Mouse (Mus musculus): ENCODE measurements around the gene Eya2. TPM values are rescaled to one million over a fixed set of nuclear protein-coding genes. Genes with fewer than 3 reads are reported as not detected.
"Not testable (repeated sequence)": the region's sequence is repeated elsewhere in the genome, so short reads cannot be mapped to it uniquely, and the experiment has no call there.

Eya2 gene
- polyA plus RNA-seq, 2 experiments = 18.8 to 32.6 TPM

DNA sequence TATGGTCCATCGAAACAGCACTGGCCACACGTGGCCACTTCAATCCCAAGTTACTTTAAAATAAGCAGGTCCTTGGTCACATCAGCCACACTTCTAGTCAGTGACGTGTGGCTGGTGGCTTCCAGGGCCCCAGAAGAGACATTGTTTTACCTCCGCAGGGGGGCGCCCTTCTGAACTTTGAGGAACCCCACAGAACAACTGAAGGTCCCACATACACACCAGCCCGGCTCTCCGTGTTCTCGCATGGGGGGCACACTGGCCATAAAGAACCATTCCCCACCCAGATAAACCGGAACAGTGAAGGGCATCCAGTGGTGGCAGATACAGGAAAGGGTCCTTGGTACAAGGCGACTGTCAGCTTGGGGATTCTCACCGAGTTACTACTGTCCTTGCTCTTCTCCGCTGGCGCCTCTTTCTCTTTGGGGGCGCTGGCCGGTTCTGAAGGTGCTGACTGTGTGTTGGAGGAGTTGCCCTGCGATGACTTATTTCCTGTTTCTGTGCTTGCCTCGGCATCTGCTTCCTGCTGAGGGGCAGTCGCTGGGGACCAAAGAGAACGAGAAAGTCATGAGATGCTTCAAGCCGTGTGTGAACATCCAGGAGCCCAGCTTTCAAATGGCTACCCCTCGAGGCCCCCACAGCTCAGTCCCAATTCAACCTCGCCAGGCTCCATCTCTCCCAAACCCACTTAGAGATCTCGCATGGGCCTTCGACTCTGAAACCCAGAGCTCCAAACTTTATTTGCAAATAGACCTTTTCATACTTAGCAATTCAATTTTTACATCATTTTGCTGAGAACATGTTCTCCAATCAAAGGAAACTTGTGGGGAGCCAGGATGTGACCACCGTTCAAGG is 197.8 kb downstream of the Eya2 start:
- TF ChIP-seq POLR2A (IDR thresholded peaks at IDR 0.05; ENCODE audit: borderline replicate concordance, extremely low read depth, insufficient read depth, insufficient read length) = no peak
- H3K4me2 ChIP-seq (replicated peaks; ENCODE audit: low read depth, low read length, severe bottlenecking) = no peak overlapping the region
- no peak overlapping the region for H3K27ac ChIP-seq (replicated peaks; ENCODE audit: low read depth, low read length)
- H3K36me3 ChIP-seq (ENCODE audit: control insufficient read depth, insufficient read depth, low read length) = peaks cover 90% of the 10 kb centered on the region
- H3K27me3 ChIP-seq (ENCODE audit: control insufficient read depth, insufficient read depth, low read length) = no peaks in the 10 kb centered on the region
- H3K9ac ChIP-seq (ENCODE audit: low read depth, low read length, severe bottlenecking) = no peak overlapping the region
- WGBS = 86% methylated on average over 23 of the region's 25 CpGs
- H3K4me3 ChIP-seq (replicated peaks; ENCODE audit: low read length) = no peak overlapping the region
- ATAC-seq (ENCODE audit: low FRiP score, low read depth) (no peak), DNase-seq (ENCODE audit: low spot score) (no peak)
- H3K9me3 ChIP-seq (ENCODE audit: control insufficient read depth, low read length) = no peaks in the 10 kb centered on the region
- H3K4me1 ChIP-seq (ENCODE audit: control insufficient read depth, insufficient read depth, low read length) = no peaks in the 10 kb centered on the region; the same call in 1 of the 2 replicates

GRCm38 (mm10) chr2:165793283-165793638 is 198.4 kb downstream of the Eya2 start:
- Histone ChIP-seq H3K4me1 (ENCODE audit: control insufficient read depth, insufficient read depth, low read length) (no peaks in the 10 kb centered on the region), H3K36me3 (ENCODE audit: control insufficient read depth, insufficient read depth, low read length) (peaks cover 90% of the 10 kb centered on the region), H3K4me2 (replicated peaks; ENCODE audit: low read depth, low read length, severe bottlenecking) (no peak overlapping the region), H3K4me3 (replicated peaks; ENCODE audit: low read length) (no peak overlapping the region), H3K9ac (ENCODE audit: low read depth, low read length, severe bottlenecking) (no peak overlapping the region), H3K27ac (replicated peaks; ENCODE audit: low read depth, low read length) (no peak overlapping the region), H3K9me3 (ENCODE audit: control insufficient read depth, low read length) (no peaks in the 10 kb centered on the region), H3K27me3 (ENCODE audit: control insufficient read depth, insufficient read depth, low read length) (no peaks in the 10 kb centered on the region)
- no peak for ATAC-seq (ENCODE audit: low FRiP score, low read depth)
- no peak for TF ChIP-seq POLR2A (IDR thresholded peaks at IDR 0.05; ENCODE audit: borderline replicate concordance, extremely low read depth, insufficient read depth, insufficient read length)
- no peak for DNase-seq (ENCODE audit: low spot score)
- 87% methylated on average over 3 of the region's 3 CpGs for WGBS

DNA sequence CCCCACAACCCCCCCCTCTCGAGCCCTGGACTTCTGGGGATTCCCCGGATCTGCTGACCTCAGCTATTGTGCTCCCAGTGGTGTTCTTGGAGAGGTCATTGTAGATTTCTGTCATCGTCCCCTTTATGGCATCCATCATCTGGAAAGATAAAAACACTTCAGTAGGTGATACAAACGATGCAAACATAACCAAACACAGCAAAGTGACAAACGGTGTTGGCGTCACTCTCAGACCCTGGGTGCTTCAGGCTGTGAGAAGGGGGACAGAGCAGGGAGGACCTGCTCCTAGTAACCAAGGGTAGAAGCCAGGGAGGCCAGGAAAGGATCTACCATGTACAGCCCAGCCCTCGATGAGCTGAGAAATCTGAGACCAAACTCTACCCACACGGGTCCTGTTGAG is 203.0 kb downstream of the Eya2 start:
- peaks cover 82% of the 10 kb centered on the region for H3K36me3 ChIP-seq (ENCODE audit: control insufficient read depth, insufficient read depth, low read length)
- no peak for TF ChIP-seq POLR2A (IDR thresholded peaks at IDR 0.05; ENCODE audit: borderline replicate concordance, extremely low read depth, insufficient read depth, insufficient read length)
- H3K4me3 ChIP-seq (replicated peaks; ENCODE audit: low read length) = no peak overlapping the region
- no peak overlapping the region for H3K9ac ChIP-seq (ENCODE audit: low read depth, low read length, severe bottlenecking)
- H3K27me3 ChIP-seq (ENCODE audit: control insufficient read depth, insufficient read depth, low read length) = no peaks in the 10 kb centered on the region
- WGBS = 74% methylated on average over 7 of the region's 8 CpGs
- no peaks in the 10 kb centered on the region for H3K9me3 ChIP-seq (ENCODE audit: control insufficient read depth, low read length)
- no peaks in the 10 kb centered on the region for H3K4me1 ChIP-seq (ENCODE audit: control insufficient read depth, insufficient read depth, low read length)
- H3K27ac ChIP-seq (replicated peaks; ENCODE audit: low read depth, low read length) = no peak overlapping the region
- DNase-seq (ENCODE audit: low spot score) (no peak), ATAC-seq (ENCODE audit: low FRiP score, low read depth) (no peak)
- H3K4me2 ChIP-seq (replicated peaks; ENCODE audit: low read depth, low read length, severe bottlenecking) = no peak overlapping the region

DNA sequence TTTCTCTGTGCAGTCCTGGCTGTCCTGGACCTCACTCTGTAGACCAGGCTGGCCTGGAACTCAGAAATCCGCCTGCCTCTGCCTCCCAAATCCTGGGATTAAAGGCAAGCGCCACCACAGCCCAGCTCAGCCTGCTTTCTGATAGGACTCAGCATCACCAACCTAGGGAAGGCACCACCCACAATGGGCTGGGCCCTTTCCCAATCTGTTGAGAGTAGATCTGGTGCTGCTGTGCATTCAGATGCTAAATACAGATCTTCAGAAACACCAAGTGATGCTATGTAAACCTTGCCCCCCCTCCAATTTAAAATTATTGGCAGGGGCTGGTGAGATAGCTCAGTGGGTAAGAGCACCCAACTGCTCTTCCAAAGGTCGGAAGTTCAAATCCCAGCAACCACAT is 205.3 kb downstream of the Eya2 start:
- not testable (repeated sequence) for H3K4me3 ChIP-seq (replicated peaks; ENCODE audit: low read length); H3K9me3 ChIP-seq (ENCODE audit: control insufficient read depth, low read length); H3K9ac ChIP-seq (ENCODE audit: low read depth, low read length, severe bottlenecking); H3K4me2 ChIP-seq (replicated peaks; ENCODE audit: low read depth, low read length, severe bottlenecking); H3K27me3 ChIP-seq (ENCODE audit: control insufficient read depth, insufficient read depth, low read length); H3K4me1 ChIP-seq (ENCODE audit: control insufficient read depth, insufficient read depth, low read length); ATAC-seq (ENCODE audit: low FRiP score, low read depth); H3K27ac ChIP-seq (replicated peaks; ENCODE audit: low read depth, low read length); DNase-seq (ENCODE audit: low spot score)
- peaks cover 83% of the 10 kb centered on the region for H3K36me3 ChIP-seq (ENCODE audit: control insufficient read depth, insufficient read depth, low read length)
- WGBS = 87% methylated on average over 3 of the region's 3 CpGs

DNA sequence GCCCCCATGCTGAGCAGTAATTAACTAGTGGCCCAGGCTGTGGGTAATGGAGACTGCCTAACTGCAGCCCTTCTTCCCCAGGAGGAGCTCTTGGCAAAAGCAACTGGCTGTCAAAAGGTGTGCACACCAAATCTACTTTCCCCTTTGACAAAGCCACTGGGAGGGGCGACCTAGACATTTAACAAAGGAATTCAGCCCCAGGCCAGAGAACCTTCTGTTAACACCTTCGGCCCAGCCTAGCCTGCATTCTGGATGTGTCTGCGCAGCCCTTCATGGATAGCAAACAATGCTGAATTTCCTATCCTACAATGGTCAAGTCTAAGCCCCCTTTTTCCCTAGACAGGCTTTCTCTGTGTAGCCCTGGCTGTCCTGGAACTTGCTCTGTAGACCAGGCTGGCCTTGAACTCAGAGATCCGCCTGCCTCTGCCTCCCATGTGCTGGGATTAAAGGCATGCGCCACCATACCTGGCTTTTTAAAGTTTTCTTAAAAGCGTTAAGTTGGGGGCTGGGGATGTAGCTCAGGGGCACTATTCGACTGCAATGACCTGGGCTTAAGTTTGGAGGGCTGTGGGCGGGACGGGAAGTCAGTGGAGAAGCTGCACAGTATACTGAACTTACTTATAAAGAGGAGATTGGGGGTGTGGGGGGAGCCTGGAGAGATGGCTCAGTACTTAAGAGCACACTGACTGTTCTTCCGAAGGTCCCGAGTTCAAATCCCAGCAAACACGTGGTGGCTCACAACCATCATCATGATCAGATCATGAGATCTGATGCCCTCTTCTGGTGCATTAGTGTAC is 213.5 kb downstream of the Eya2 start:
- no peak for DNase-seq (ENCODE audit: low spot score)
- no peak for TF ChIP-seq POLR2A (IDR thresholded peaks at IDR 0.05; ENCODE audit: borderline replicate concordance, extremely low read depth, insufficient read depth, insufficient read length)
- Histone ChIP-seq H3K4me3 (replicated peaks; ENCODE audit: low read length) (no peak overlapping the region), H3K27me3 (ENCODE audit: control insufficient read depth, insufficient read depth, low read length) (no peaks in the 10 kb centered on the region), H3K4me2 (replicated peaks; ENCODE audit: low read depth, low read length, severe bottlenecking) (no peak overlapping the region), H3K27ac (replicated peaks; ENCODE audit: low read depth, low read length) (no peak overlapping the region), H3K36me3 (ENCODE audit: control insufficient read depth, insufficient read depth, low read length) (peaks cover 91% of the 10 kb centered on the region), H3K4me1 (ENCODE audit: control insufficient read depth, insufficient read depth, low read length) (no peaks in the 10 kb centered on the region), H3K9ac (ENCODE audit: low read depth, low read length, severe bottlenecking) (no peak overlapping the region), H3K9me3 (ENCODE audit: control insufficient read depth, low read length) (no peaks in the 10 kb centered on the region)
- 94% methylated on average over 12 of the region's 12 CpGs for WGBS
- no peak for ATAC-seq (ENCODE audit: low FRiP score, low read depth)
